Mouse (Mus musculus) lung, postnatal 0 days (tissue): Measurements from ENCODE around the gene Ccnb1ip1.

ENCODE experiments used
- CTCF ChIP-seq: IDR thresholded peaks from 2 replicates; pipeline ENCODE4 v1.5.1; 2016; ENCODE audit warnings: antibody characterized with exemption, mild to moderate bottlenecking
- EP300 ChIP-seq: IDR thresholded peaks from 2 replicates; pipeline ENCODE4 v1.6.1; 2016; ENCODE audit warnings: antibody characterized with exemption, mild to moderate bottlenecking, control low read depth

DNA sequence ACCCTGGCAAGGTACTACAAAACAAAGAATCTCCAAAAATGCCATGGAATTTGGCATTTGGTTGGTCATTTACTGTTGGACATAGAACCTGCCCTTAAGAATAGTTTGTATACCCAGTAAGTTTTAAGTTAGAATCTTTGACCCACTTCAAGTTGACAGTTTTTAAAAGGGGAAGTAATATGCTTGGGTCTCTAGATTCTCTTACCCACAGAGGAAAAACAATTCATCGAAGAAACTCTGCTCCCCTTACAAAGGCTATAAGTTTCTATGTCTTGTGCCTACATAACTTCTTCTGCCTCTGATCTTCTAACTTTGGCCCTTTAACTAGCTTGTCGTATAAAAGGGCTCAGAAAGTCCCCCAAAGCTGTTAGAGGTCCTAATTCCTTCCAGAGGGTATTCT lies 67.2 kb downstream of the Ccnb1ip1 start:
- TF ChIP-seq CTCF (no peak), EP300 (no peak)
